Mouse (Mus musculus) limb, embryonic 11.5 days (tissue): ENCODE data around the gene Fn3k. TPM values are rescaled to one million over a fixed set of nuclear protein-coding genes. Genes with fewer than 3 reads are reported as not detected.

Source experiments
- ATAC-seq: fragments of 200-750 bp; cut with Nextera tagmentation; 2 replicates; pipeline ENCODE4 v1.8.0; 2017; ENCODE audit warnings: low read depth; ENCODE audit not compliant: insufficient number of reproducible peaks, low FRiP score, low TSS enrichment
- DNase-seq: peaks from one replicate; pipeline ENCODE4 v3.0.0-alpha.2; 2015; ENCODE audit warnings: low spot score
- H3K27ac ChIP-seq: fragments of 300-500 bp; sonication (generic); replicated peaks from 2 replicates; pipeline ENCODE4 v1.5.1; 2014; ENCODE audit warnings: low read depth, mild to moderate bottlenecking, low read length
- H3K27me3 ChIP-seq: fragments of 300-500 bp; sonication (generic); 2 replicates; pipeline ENCODE4 v1.6.1; 2014; ENCODE audit warnings: mild to moderate bottlenecking, low read length, mixed read lengths; ENCODE audit not compliant: control insufficient read depth, insufficient read depth
- H3K36me3 ChIP-seq: fragments of 300-500 bp; sonication (generic); 2 replicates; pipeline ENCODE4 v1.6.1; 2014; ENCODE audit warnings: mild to moderate bottlenecking, low read length, moderate library complexity, mixed read lengths; ENCODE audit not compliant: control insufficient read depth, insufficient read depth
- H3K4me1 ChIP-seq: fragments of 300-500 bp; sonication (generic); 2 replicates; pipeline ENCODE4 v1.6.1; 2014; ENCODE audit warnings: low read length, mixed read lengths; ENCODE audit not compliant: control insufficient read depth, insufficient read depth
- H3K4me2 ChIP-seq: fragments of 300-500 bp; sonication (generic); 2 replicates; pipeline ENCODE4 v1.6.1; 2014; ENCODE audit warnings: low read depth, mild to moderate bottlenecking, moderate library complexity; ENCODE audit not compliant: severe bottlenecking
- H3K4me3 ChIP-seq: fragments of 300-500 bp; sonication (generic); 2 replicates; pipeline ENCODE4 v1.5.1; 2014; ENCODE audit warnings: low read depth, low read length
- H3K9ac ChIP-seq: fragments of 300-500 bp; sonication (generic); 2 replicates; pipeline ENCODE4 v1.6.1; 2014; ENCODE audit warnings: mild to moderate bottlenecking, low read length
- H3K9me3 ChIP-seq: fragments of 300-500 bp; sonication (generic); 2 replicates; pipeline ENCODE4 v1.6.1; 2016; ENCODE audit warnings: low read length; ENCODE audit not compliant: control insufficient read depth
- WGBS: fragments of 180-500 bp; shearing (Covaris S2); extraction: QIAGEN DNeasy Blood & Tissue Kit; methylation state at CpG from one replicate; pipeline ENCODE4 v1.1.7; 2014; 5-methylcytosine and 5-hydroxymethylcytosine counted together
- polyA plus RNA-seq: library from polyadenylated mRNA; unstranded; fragments of >200 nt; fragmentation: Nextera tagmentation; extraction: Ambion mirVana; gene quantifications from 2 replicates; pipeline ENCODE4 v1.2.1, GENCODE M21; 2014

Gene Fn3k
- polyA plus RNA-seq, 1 experiment from 2014 or later = 0.55 TPM

DNA sequence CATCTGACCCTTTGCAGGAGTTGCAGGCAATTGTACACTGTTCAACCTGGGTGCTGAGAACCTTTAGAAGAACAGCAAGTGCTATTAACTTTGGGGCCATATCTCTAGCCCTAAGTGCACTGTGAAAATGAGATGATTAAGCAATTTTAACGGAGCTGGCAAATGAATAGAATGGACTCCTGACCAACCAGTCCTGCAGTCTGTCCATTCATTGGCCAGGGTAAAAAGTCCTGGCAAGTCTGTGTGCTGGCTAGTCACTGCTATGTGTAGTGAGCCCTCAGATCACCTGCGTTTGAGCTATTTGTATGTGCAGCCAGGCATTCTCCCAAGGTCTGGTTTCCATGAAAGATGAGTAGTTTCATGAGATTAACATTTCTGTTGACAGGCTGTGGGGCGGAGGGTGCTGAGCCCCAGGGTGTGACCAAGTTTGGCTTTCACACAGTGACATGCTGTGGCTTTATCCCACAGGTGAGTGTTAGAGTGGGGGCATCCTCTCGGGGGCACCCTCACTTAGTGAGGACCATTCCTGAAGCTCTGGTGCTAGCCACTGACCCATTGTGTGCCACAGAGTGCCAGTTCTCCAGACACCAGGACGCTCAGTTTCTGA, 5.1 kb downstream of the Fn3k start:
- WGBS = 74% methylated on average over 5 of the region's 5 CpGs
- Histone ChIP-seq H3K27ac (no peak overlapping the region), H3K36me3 (no peaks in the 10 kb centered on the region), H3K9ac (no peak overlapping the region), H3K27me3 (no peaks in the 10 kb centered on the region), H3K9me3 (no peaks in the 10 kb centered on the region), H3K4me3 (no peak overlapping the region), H3K4me2 (no peak overlapping the region), H3K4me1 (peaks cover 7% of the 10 kb centered on the region; the same call in 1 of the 2 replicates)
- no peak for ATAC-seq
- no peak for DNase-seq

DNA sequence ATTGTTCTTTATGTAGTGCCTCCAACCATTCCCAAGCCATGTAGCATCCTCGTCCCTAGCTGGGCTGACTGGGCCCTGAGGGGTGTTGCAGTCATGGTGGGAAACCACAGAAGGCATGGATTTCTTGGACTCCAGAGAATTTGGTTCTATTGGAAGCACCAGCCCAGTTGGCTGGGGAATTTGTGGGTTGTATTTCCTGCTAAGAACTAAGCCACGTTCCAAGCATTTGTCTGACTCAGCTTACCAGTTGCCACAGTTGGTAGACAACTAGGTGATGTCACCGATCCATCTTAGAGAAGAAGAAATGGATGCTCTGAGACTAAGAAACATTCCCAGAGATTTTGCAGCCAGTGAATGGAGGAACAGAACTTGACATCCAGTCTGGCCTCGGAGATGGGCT, 6.9 kb downstream of the Fn3k start:
- Histone ChIP-seq H3K4me1 (0 out of 2 replicates have a peak, but pooled peaks cover 3% of the 10 kb centered on the region), H3K4me2 (no peak overlapping the region), H3K9me3 (no peaks in the 10 kb centered on the region), H3K27ac (no peak overlapping the region), H3K4me3 (no peak overlapping the region), H3K9ac (no peak overlapping the region), H3K27me3 (no peaks in the 10 kb centered on the region), H3K36me3 (no peaks in the 10 kb centered on the region)
- DNase-seq = no peak
- no peak for ATAC-seq
- WGBS = 84% methylated on average over 4 of the region's 4 CpGs

DNA sequence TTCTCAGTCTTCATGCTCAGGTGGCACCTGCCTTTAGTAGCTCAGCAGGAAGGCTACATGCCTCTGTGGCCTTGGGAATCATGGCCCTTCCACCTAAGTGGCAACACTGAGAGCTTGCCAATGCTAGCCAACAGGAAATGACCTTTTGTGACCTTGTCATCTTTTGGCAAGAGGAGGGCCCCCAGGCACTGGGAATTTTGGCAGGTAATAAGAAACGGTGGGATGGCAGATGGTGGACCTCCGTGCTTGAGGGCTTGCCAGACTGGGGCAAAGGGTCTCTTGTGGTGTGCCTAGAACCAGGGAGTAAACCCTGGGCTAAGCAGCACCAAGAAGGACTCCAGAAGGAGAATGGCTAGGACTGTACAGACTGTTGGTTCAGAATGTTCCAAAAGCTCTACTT, 7.4 kb downstream of the Fn3k start:
- no peak overlapping the region for H3K9ac ChIP-seq
- DNase-seq (no peak), ATAC-seq (no peak)
- 54% methylated on average over 2 of the region's 2 CpGs for WGBS
- H3K4me3 ChIP-seq = no peak overlapping the region
- H3K36me3 ChIP-seq = no peaks in the 10 kb centered on the region
- H3K27ac ChIP-seq = no peak overlapping the region
- H3K27me3 ChIP-seq = no peaks in the 10 kb centered on the region
- H3K9me3 ChIP-seq = no peaks in the 10 kb centered on the region
- no peak overlapping the region for H3K4me2 ChIP-seq
- H3K4me1 ChIP-seq = 0 out of 2 replicates have a peak, but pooled peaks cover 3% of the 10 kb centered on the region

DNA sequence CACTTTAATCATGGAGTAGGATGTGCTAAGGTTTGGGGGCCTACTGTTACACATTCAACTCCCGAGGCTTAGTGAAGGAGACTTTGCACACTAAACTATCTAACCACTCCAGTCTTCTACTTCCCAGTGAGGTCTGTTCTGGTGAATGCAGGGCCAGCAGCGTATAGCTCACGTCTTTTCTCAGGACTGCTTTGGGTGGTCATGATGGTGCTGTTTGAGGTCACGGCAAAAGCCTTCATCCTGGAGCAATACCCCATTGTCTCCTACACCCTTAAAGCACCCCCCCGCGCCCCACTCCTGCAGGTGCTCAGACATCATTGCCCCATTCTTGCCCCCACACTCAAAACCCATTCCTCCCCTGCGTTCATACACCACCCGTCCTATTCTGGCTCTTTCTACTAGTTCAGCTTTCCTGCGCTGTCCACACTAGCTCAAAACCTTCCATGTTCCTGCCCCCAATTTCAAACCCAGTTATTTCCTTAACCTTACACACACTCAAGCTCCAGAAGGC, 16.6 kb downstream of the Fn3k start:
- 22% methylated on average over 9 of the region's 9 CpGs for WGBS
- ATAC-seq (no peak), DNase-seq (no peak)
- Histone ChIP-seq H3K4me2 (peak overlapping the region; percentile 77), H3K4me3 (peak overlapping the region; percentile 94), H3K4me1 (peaks cover 5% of the 10 kb centered on the region; the same call in 1 of the 2 replicates), H3K9ac (peak overlapping the region; percentile 1; the same call in 1 of the 2 replicates), H3K27ac (no peak overlapping the region), H3K36me3 (no peaks in the 10 kb centered on the region; the same call in 1 of the 2 replicates), H3K27me3 (no peaks in the 10 kb centered on the region), H3K9me3 (no peaks in the 10 kb centered on the region)

DNA sequence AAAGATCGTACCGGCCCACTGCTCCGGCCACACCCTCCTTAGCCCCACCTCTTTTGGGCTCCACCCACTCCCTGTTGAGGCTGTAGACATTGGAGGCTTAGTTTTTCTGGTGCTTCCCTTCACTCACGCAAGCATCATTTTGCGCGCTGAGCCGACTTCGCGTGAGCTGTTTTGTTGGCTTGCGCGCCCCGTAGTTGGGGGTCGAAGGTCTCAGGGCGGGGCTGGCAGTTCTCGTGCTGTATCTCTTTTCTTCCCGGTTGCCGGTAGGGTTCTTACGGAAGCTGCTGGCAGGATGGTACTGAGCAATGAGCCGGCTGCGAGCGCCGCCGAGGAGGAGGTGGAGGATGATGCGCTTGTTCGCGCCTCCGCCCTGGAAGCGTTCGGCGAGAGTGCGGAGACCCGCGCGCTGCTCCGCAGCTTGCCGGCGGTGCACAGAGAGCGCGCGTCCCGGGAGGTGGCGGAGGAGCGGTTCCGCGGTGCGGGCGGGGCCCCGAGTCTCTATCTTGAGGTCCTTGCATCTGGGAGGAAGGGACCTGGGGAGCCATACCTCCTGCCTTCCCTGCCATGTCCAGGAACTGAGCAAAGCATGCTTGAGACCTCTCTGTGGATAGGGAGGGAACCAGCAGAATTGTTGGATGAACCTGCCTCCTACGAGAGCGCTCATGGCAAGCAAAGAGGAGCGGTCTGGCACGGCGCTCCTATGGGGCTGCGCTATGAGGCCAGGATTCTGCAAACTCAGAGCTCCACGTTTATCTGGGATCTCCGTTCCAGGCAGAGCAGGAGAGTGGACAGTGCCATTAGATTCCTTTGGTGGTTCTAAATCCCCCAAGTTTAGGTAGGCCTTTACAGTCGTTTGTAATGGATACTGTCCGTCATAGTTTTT, 17.3 kb downstream of the Fn3k start, which contains the start of gene Tbcd:
Gene Tbcd (plus strand): TSS at position 197 of the 883 bp plus-strand sequence.
- peak within 1 kb of the TSS; percentile 73 for H3K9ac ChIP-seq
- H3K4me3 ChIP-seq = peak within 1 kb of the TSS; percentile 94
- WGBS = under 1% methylated on average over 58 of the region's 58 CpGs
- DNase-seq = peak; percentile 95
- H3K27ac ChIP-seq = no peak within 1 kb of the TSS
- no peaks in the 10 kb centered on the region for H3K9me3 ChIP-seq
- H3K27me3 ChIP-seq = no peaks in the 10 kb centered on the region
- H3K4me2 ChIP-seq = peak within 1 kb of the TSS; percentile 77
- peaks cover 5% of the 10 kb centered on the region; the same call in 1 of the 2 replicates for H3K4me1 ChIP-seq
- ATAC-seq = peak; percentile 92
- H3K36me3 ChIP-seq = no peaks in the 10 kb centered on the region; the same call in 1 of the 2 replicates

DNA sequence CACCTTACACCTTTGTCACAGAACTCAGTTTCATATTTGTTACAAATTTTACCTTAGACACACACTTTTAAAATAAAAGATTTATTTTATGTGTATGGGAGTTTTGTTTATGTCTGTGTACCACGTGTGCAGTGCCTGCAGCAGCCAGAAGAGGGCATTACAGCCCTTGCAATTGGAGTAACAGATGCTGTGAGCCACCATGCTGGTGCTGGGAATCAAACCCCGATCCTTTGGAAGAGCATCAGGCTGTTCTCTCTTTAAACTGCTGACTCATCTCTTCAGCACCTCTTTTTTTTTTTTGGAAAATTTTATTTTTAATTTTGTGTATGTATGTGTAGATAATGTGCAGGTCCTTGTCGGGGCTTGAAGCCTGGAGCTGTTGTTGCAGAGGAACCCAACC, 23.2 kb downstream of the Fn3k start:
- H3K27ac ChIP-seq = no peak overlapping the region
- no peak overlapping the region for H3K4me3 ChIP-seq
- no peaks in the 10 kb centered on the region for H3K9me3 ChIP-seq
- no peak overlapping the region for H3K4me2 ChIP-seq
- ATAC-seq (no peak), DNase-seq (no peak)
- no peak overlapping the region for H3K9ac ChIP-seq
- 90% methylated on average over 3 of the region's 3 CpGs for WGBS
- no peaks in the 10 kb centered on the region for H3K27me3 ChIP-seq
- no peaks in the 10 kb centered on the region for H3K4me1 ChIP-seq
- peaks cover 5% of the 10 kb centered on the region; the same call in 1 of the 2 replicates for H3K36me3 ChIP-seq

DNA sequence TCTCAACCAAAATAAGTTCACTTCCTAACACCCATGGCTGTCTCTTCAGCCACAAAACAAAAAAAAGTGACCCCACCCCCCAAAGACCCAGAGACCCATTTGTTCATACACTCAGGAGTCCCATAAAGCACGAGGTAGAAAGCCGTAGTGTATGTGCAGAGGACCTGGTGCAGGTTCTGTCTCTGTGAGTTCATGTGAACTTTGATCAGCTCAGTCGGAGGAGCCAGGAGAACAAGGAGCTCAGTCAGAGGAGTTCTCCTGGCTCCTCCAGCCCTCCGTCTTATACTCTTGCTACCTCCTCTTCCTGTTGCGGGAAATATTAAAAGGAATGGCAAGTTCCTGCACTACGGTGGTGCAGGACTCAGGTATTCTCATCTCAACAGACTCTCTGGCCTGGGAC, 32.7 kb downstream of the Fn3k start:
- DNase-seq (no peak), ATAC-seq (no peak)
- Histone ChIP-seq H3K27ac (no peak overlapping the region), H3K4me2 (no peak overlapping the region), H3K4me3 (no peak overlapping the region), H3K9ac (no peak overlapping the region), H3K27me3 (no peaks in the 10 kb centered on the region), H3K4me1 (no peaks in the 10 kb centered on the region), H3K9me3 (no peaks in the 10 kb centered on the region), H3K36me3 (peaks cover 5% of the 10 kb centered on the region; the same call in 1 of the 2 replicates)
- WGBS = 91% methylated on average over 6 of the region's 6 CpGs

DNA sequence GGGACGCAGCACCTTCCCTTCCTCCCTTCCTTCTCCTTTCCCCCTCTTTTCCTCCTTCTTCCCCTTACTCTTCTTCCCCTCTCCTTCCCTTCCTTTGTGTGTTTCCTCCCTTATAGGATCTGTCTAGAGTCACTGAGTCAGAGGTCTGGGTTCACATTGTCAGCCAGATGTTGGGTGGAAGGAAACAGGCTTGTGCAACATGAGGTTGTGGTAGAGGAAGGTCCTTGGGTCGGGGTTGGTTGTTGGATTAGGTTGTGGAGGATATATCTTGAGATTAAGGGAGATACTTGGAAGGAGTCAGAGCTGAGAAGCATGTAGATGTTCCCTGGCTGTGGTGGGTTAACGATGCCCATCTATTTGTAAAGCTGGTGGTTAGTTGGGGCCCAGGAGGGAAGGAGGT, 40.1 kb downstream of the Fn3k start:
- Histone ChIP-seq H3K4me3 (no peak overlapping the region), H3K9me3 (no peaks in the 10 kb centered on the region), H3K36me3 (peaks cover 2% of the 10 kb centered on the region; the same call in 1 of the 2 replicates), H3K9ac (no peak overlapping the region), H3K27ac (no peak overlapping the region), H3K27me3 (no peaks in the 10 kb centered on the region), H3K4me1 (no peaks in the 10 kb centered on the region), H3K4me2 (no peak overlapping the region)
- no peak for ATAC-seq
- no peak for DNase-seq
- 80% methylated on average over 3 of the region's 3 CpGs for WGBS
